In the genomic region with DNA sequence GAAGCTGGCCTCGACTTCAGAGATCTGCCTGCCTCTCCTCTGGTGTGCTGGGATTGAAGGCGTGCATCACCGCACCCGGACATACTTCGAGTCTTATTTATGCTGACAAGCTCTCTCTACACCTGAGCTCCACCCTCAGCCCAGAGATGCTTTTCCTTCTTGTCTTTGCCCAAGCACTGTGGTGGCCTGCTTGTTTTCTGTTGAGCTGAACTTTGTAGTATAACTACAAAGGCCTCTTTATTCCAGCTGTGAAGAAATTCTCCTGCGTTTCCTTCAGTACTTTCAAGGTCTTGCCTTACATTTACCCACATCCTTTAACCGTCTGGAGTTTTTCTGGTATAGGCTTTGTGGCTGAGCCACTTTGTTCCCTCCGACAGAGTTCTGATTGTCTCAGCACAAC, we compare ENCODE assay signal across 26 mouse cellular contexts. TPM values are rescaled to one million over a fixed set of nuclear protein-coding genes. Genes with fewer than 3 reads are reported as not detected.
A peak's percentile ranks its signal among the peaks of the same experiment; 100 is the strongest.
DNase-seq lines count a peak whose midpoint lies in the region; ATAC-seq and TF ChIP-seq lines count a peak whose summit lies in the region.
"Had no signal": no experiment of that assay in that cellular context is flagged by ENCODE, and none has a peak within 500 bp of the region (broad histone marks: within the 10 kb centered on the region; RNA-seq: fewer than 3 reads in every experiment).

No protein-coding gene starts in this region.

- no peak for TF ChIP-seq POLR2A in thymus, adult 2 months (IDR thresholded peaks at IDR 0.05; ENCODE audit: control insufficient read depth, extremely low read depth, insufficient read depth, low read length, poor library complexity)

- WGBS in thymus, adult 2 months: 10% methylated on average over 8 of the region's 8 CpGs

- DNase-seq in CD4-positive, CD25-positive, alpha-beta regulatory T cell, adult 2 months (ENCODE audit: low read depth, low spot score): peak; percentile 5
- peak; percentile 10 for DNase-seq in R1 (ENCODE audit: low read depth, low spot score)
- peak; percentile 59 for DNase-seq in thymus, adult 2 months
- peak; percentile 59 for DNase-seq in thymus, postnatal 25 days
- DNase-seq in left cerebral cortex, adult 9 months (ENCODE audit: low spot score in 2 of 2): no peak
- DNase-seq in frontal cortex, postnatal 10 days (ENCODE audit: low spot score in 2 of 2): no peak
- no peak for DNase-seq in right cerebral cortex, postnatal 10 days (ENCODE audit: low spot score in 2 of 2)
- DNase-seq: B cell, adult 2 months; cerebellum, adult 11 months; cerebellum, adult 8-10 months; cerebellum, postnatal 14 days; embryo, embryonic 11 days; gastrocnemius, adult 2 months; gastrocnemius, postnatal 25 days; heart, postnatal 36 days had no signal

- peaks cover 20% of the 10 kb centered on the region for H3K4me1 ChIP-seq in thymus, adult 2 months (replicated peaks; ENCODE audit: control insufficient read depth, insufficient read depth, low read length)
- H3K4me1 ChIP-seq: embryonic facial prominence, embryonic 15.5 days had no signal

- ATAC-seq in CD4-positive, CD25-positive, alpha-beta regulatory T cell, adult 4 months: no peak
- ATAC-seq: activated CD4-positive, CD25-positive, alpha-beta regulatory T cell, adult 4 months; forebrain, embryonic 15.5 days; hindbrain, embryonic 16.5 days; inflammation-experienced regulatory T-cells, adult 6 months had no signal

- no peak for TF ChIP-seq CTCF in thymus, adult 2 months (IDR thresholded peaks at IDR 0.05; ENCODE audit: borderline replicate concordance, control insufficient read depth, extremely low read depth, insufficient read depth, low read length, poor library complexity)

- no peaks in the 10 kb centered on the region for H3K36me3 ChIP-seq in thymus, adult 2 months (ENCODE audit: control insufficient read depth, insufficient read depth, low read length)
- H3K36me3 ChIP-seq: embryonic facial prominence, embryonic 15.5 days; forebrain, embryonic 10.5 days; forebrain, embryonic 15.5 days; G1E; heart, embryonic 13.5 days; hindbrain, embryonic 12.5 days had no signal

- peak overlapping the region; percentile 7; the same call in 1 of the 2 replicates for H3K27ac ChIP-seq in thymus, adult 2 months (ENCODE audit: control insufficient read depth, insufficient read depth, low read length)
- H3K27ac ChIP-seq: embryonic facial prominence, embryonic 15.5 days; forebrain, embryonic 10.5 days; forebrain, embryonic 15.5 days; gastrocnemius, adult 2 months; heart, embryonic 13.5 days; hindbrain, embryonic 12.5 days had no signal

- no peak overlapping the region for H3K4me3 ChIP-seq in thymus, adult 2 months (ENCODE audit: control insufficient read depth, insufficient read depth, low read length)
- H3K4me3 ChIP-seq: embryonic facial prominence, embryonic 15.5 days; erythroblast, embryonic 14.5 days; forebrain, embryonic 10.5 days; forebrain, embryonic 15.5 days; gastrocnemius, adult 2 months; heart, embryonic 13.5 days; hindbrain, embryonic 12.5 days had no signal

- H3K27me3 ChIP-seq in thymus, adult 2 months (ENCODE audit: control insufficient read depth, insufficient read depth, low read length): no peaks in the 10 kb centered on the region
- H3K27me3 ChIP-seq: embryonic facial prominence, embryonic 15.5 days; forebrain, embryonic 15.5 days; heart, embryonic 13.5 days; hindbrain, embryonic 12.5 days had no signal

RNA-seq across cellular contexts. Expression of a gene that starts 42.0 kb away (rescaled TPM):
- polyA plus RNA-seq in CD4-positive, CD25-positive, alpha-beta regulatory T cell, adult 4 months (2017; shearing (Covaris generic)): 100 to 1,000 TPM; 545 to 584 TPM
- polyA plus RNA-seq in thymus, adult 2 months (2012; rRNA removed): 145 and 151 TPM in 2 replicates

Comparison
In these comparisons a context has a peak if more than half of its experiments do, and no peak if none do; other contexts are left out.
1. DNase-seq: peak in CD4-positive, CD25-positive, alpha-beta regulatory T cell, adult 2 months (single experiment), R1 (single experiment), thymus, adult 2 months (single experiment) and thymus, postnatal 25 days (single experiment); none in left cerebral cortex, adult 9 months (0 of 2), frontal cortex, postnatal 10 days (0 of 2) and right cerebral cortex, postnatal 10 days (0 of 2).